Mouse (Mus musculus) MEL (cell line): ENCODE results near the gene Tmem45b.

Experiments used
- CTCF ChIP-seq, 3 experiments: IDR thresholded peaks in 2 of 3; conservative IDR thresholded peaks in 1 of 3; 2 replicates each; pipeline ENCODE4 v1.5.1; 2011 to 2012; ENCODE audit warnings: low read length in 3 of 3, low read depth in 2 of 3, mild to moderate bottlenecking in 2 of 3, improper control_type of control experiment in 1 of 3, inconsistent platforms in 1 of 3, mixed read lengths in 1 of 3, moderate library complexity in 1 of 3; ENCODE audit not compliant: control insufficient read depth in 1 of 3, insufficient read depth in 1 of 3, poor library complexity in 1 of 3, severe bottlenecking in 1 of 3
- POLR2A ChIP-seq, 2 experiments: IDR thresholded peaks; 2 replicates each; pipeline ENCODE4 v1.6.1; 2011 to 2012; ENCODE audit warnings: low read length in 2 of 2, mild to moderate bottlenecking in 2 of 2, control low read depth in 1 of 2, improper control_type of control experiment in 1 of 2, low read depth in 1 of 2, moderate library complexity in 1 of 2; ENCODE audit not compliant: control insufficient read depth in 1 of 2, insufficient read depth in 1 of 2, poor library complexity in 1 of 2
- SIN3A ChIP-seq: IDR thresholded peaks from 2 replicates; pipeline ENCODE4 v1.6.1; 2012; ENCODE audit warnings: low read length, improper control_type of control experiment, inconsistent platforms
- TAL1 ChIP-seq: IDR thresholded peaks from 2 replicates; pipeline ENCODE4 v1.6.1; 2012; ENCODE audit warnings: mild to moderate bottlenecking, inconsistent platforms, low read length, moderate library complexity, mixed read lengths
- USF1 ChIP-seq: IDR thresholded peaks from 2 replicates; pipeline ENCODE4 v1.6.1; 2014; ENCODE audit warnings: low read depth, mild to moderate bottlenecking, inconsistent platforms, low read length, improper control_type of control experiment, moderate library complexity

GRCm38 (mm10) chr9:31440366-31440765, 23.9 kb downstream of the Tmem45b start:
- TF ChIP-seq SIN3A (no peak), TAL1 (no peak), USF1 (no peak), POLR2A (IDR thresholded peaks at IDR 0.05; ENCODE audit: control insufficient read depth in 1 of 2, insufficient read depth in 1 of 2, low read depth in 1 of 2, low read length in 2 of 2, poor library complexity in 1 of 2) (no peak), CTCF (IDR thresholded peaks at IDR 0.05 in 2 of 3, conservative IDR thresholded peaks at IDR 0.05 in 1 of 3; ENCODE audit: control insufficient read depth in 1 of 3, insufficient read depth in 1 of 3, low read depth in 2 of 3, low read length in 3 of 3, poor library complexity in 1 of 3, severe bottlenecking in 1 of 3) (no peak)
